Mouse (Mus musculus) heart, adult 8-10 months (tissue): ENCODE results near the gene Chaf1a. TPM values are rescaled to one million over a fixed set of nuclear protein-coding genes. Genes with fewer than 3 reads are reported as not detected.
A peak's percentile ranks its signal among the peaks of the same experiment; 100 is the strongest.
"Not testable (repeated sequence)": the region's sequence is repeated elsewhere in the genome, so short reads cannot be mapped to it uniquely, and the experiment has no call there.

ENCODE experiments used
- DNase-seq: peaks from one replicate; pipeline ENCODE4 v3.0.0; 2022; ENCODE audit warnings: low spot score
- total RNA-seq, 4 experiments: library from RNA; stranded (reverse); gene quantifications; 2 replicates each; pipeline ENCODE4 v1.2.4; 2022

The Chaf1a gene
- total RNA-seq, 4 experiments from 2014 or later = 0.84 to 1.9 (median 1.4) TPM

DNA sequence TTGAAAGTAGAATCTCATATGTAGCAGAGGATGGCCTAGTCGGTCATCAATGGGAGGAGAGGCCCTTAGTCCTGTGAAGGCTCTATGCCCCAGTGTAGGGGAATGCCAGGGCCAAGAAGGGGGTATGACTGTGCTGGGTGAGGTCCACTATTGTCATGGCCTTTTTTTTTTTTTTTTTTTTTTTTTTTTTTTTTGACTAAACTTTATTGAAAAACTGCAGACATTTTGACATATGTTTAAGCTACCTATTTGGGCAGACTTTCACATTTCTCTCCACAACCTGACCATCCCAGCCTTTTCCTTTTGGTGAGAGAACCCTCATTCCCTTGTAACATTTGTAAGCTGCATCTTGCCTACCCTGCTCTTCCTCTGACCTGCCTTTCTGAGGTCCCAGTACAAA, 52.1 kb downstream of the Chaf1a start:
- DNase-seq = no peak

DNA sequence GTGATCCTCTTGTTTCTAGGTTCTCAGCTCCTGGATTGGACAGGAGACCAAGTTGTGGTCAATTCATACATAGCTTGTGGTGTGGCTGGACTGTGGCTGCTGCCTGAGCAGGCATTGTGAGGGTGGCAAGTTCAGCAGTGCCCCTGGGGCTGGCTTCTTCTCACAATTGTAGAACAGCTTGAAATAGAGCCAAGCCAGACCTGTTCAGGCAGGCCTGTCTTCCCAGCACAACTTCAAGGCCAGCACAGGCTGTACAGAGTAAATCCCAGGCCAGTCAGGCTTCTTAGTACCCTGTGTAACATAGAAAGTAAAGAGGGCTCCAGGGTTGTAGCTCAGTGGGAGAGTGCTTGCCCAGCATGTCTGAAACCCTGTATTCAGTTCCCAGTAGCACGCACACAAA, 52.6 kb downstream of the Chaf1a start:
- no peak for DNase-seq

DNA sequence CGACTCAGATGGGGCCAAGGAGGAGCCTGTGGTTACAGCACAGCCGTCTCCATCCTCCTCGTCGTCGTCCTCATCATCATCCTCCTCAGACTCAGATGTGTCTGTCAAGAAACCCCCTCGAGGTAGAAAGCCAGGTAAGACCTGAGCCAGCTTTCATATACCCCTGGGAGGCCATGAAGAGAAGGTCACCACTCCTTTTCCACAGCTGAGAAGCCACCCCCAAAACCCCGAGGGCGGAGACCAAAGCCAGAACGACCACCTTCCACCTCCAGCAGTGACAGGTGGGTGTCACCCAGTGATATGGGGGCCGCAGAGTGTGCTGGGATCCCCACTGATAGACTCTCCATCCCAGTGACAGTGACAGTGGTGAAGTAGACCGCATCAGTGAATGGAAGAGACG, 56.6 kb downstream of the Chaf1a start:
- DNase-seq = no peak

GRCm38 (mm10) chr17:56098180-56098579, 57.9 kb downstream of the Chaf1a start:
- no peak for DNase-seq

- DNase-seq = no peak
Observed at GRCm38 (mm10) chr17:56098711-56099572, 58.7 kb downstream of the Chaf1a start.

DNA sequence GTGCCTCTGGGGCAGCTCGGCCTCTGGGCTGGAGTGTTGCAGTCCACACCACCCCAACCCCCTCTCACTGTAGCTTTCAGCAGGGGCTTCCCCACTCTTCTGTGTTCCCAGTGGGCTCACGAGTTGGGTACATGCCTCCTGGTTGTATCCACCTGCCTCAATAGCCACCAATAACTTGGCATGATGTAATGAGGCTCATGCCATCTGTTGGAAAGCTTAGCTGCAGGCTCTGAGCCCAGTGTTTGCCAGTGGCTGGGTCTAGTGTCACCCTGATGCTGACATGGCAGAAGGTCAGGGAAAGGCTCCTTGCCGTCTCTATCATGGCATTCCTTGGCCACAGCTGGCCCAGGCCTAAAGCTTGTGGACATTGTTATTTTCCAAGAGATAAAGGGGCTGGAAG, 60.6 kb downstream of the Chaf1a start:
- no peak for DNase-seq

DNA sequence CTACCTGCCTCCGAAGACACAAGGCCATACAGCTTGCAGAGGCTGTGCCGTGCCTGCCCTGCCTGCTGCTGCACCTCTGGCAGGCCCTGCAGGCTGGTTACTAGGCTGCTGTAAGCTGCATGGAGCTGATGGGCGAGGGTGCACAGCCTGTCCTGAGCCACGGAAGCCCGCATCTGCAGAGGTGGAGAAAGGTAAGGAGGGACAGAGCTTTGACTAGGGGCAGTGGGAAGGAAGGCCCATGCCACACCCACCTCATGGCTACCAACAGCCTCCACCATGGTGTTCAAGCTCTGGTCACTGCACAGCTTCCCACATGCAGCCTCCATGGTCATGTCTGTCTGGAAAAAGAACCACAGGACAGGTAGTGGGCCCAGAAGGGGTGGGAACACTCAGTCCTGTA, 61.9 kb downstream of the Chaf1a start:
- no peak for DNase-seq

GRCm38 (mm10) chr17:56102927-56103326, 62.7 kb downstream of the Chaf1a start:
- DNase-seq = no peak

DNA sequence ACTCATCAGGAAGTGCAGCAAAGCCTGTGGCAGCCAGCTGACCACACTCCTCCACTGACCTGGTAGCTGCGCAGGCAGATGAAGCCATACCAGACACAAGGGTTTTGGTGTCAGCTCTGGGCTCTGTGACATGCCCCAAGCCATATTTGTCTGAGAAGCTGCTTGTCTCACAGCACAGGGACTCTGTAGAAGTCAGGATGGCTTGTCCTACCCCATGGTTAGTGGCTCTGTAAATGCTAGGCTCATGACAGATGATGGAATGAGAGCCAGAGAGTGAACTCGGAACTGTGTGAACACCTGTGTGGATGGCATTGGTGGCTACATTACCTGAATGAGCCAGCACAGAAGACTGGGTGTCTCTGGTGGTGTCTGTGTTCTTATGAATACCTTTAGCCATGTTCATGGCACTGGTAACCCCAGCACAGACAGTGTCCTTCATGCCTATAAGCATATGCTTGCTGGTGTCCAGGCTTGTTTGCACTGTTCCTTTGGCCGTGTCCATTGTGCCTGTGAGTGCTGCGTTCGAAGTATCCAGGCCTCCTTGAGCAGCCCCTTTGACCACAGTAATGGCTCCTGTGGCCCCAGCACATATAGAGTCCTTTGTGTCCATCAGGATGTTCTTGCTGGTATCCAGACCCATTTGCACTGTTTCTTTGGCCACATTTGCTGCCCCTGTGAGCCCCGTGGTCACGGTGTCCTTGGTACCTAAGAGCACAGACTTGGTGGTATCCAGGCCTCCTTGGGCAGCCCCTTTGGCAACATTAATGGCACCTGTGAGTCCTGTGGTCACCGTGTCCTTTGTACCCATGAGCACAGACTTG, 63.4 kb downstream of the Chaf1a start:
- no peak for DNase-seq

DNA sequence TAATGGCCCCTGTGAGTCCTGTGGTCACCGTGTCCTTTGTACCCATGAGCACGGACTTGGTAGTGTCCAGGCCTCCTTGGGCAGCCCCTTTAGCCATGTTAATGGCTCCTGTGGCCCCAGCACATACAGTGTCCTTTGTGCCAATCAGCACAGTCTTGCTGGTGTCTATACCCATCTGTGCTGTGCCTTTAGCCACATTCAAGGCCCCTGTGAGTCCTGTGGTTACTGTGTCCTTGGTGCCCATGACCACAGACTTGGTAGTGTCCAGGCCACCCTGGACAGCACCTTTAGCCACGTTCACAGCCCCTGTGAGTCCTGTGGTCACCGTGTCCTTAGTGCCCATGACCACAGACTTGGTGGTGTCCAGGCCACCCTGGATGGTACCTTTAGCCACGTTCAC, 64.6 kb downstream of the Chaf1a start:
- not testable (repeated sequence) for DNase-seq

- not testable (repeated sequence) for DNase-seq
Observed at GRCm38 (mm10) chr17:56106436-56106835, 66.2 kb downstream of the Chaf1a start.

GRCm38 (mm10) chr17:56106981-56107380, 66.7 kb downstream of the Chaf1a start:
- DNase-seq = no peak

GRCm38 (mm10) chr17:56107736-56108135, 67.5 kb downstream of the Chaf1a start:
- no peak for DNase-seq

DNA sequence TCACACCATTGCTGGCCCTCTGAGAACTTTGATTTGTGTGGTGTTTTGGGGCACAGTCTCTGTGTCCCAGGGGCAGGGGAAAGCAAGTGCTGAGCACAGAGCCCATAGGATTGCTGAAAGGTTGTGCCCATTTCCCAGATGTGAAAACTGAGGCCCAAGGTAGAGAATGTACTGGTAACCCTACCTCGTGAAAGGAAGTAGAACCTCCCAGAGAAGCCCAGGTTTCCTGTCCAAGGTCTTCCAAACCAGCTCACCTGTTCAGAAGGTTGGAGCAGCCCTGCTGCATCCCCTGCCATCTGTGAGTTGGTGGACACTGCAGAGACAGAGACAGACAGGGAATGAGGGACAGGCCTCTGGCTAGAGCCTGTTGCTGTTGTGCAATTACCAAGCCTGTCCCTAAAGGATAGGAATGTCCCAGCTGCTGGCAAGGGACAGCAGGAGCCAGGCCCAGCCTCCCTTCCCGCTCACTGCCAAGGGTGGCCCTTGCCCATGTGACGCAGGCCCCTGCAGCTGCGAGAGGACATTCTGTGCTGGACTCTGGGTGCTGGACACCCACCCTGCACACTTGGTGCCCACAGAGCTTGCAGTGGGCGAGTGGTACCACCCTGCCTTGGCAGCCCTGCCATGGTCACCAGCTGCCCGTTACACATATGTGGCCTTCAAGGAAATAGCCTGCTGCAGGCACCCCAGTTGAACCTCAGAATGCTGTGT, 68.2 kb downstream of the Chaf1a start:
- DNase-seq = peak; percentile 84

- no peak for DNase-seq
Observed at GRCm38 (mm10) chr17:56109219-56110051, 69.2 kb downstream of the Chaf1a start, which contains the start of gene Plin4. Plin4 (minus strand) TSS chr17:56109803.

DNA sequence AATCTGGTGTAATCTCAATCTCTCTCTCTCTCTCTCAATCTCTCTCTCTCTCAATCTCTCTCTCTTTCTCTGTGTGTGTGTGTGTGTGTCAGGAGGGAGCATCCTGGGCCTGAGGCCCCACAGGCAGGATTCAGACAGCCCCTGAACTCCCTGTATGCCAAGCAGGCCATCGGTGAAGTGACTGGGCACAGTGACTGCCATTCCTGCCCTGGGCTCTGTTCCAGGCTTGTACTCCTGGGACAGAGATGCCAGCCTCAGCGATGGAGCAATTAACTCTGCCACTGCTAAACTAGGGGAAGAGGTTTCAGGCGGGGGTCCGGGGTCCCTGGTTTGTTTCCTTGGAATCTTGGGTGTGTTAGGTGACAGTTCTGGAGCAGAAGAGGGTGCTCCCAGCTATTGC, 70.3 kb downstream of the Chaf1a start:
- DNase-seq = no peak

DNA sequence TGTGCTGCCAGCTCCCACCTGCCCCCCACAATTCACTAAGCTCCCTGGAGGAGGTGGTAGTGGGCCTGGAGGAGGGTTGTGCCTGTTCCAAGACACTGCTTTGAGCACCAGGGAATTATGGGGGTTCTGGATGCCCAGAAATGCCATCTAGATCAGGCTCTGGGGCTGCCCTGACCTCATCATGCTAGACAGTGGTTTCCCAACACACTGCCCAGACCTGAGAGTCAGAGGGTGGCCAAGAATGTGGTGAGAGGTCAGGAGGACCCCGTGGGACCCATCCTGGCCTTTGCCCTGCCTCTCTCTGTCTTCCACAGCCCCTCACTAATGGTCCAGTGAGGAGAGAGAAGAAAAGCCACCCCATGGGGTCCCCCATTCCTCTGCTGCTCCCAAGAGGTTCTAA, 70.8 kb downstream of the Chaf1a start:
- no peak for DNase-seq

- DNase-seq = no peak
Observed at GRCm38 (mm10) chr17:56111864-56112263, 71.6 kb downstream of the Chaf1a start.

DNA sequence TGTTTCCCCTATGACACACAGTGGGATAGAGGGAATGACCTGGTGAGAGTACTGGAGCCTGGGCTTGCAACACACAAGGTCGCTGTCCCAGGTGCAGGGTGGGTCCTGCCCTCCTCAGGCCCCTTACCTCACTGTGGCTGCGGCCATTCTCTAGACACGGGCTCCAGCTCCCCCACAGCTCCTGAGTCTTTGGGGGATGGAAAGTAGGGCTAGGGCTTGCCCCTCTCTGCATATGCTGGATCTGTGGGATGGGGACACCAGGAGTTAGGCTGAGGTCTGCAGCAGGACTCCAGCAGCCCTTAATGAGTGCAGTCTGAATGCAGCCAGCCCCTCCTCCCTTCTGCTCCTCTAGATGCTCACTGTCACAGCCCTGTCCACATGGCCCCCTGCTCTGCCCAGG, 72.5 kb downstream of the Chaf1a start:
- DNase-seq = no peak

- DNase-seq = no peak
Observed at GRCm38 (mm10) chr17:56116193-56116592, 76.0 kb downstream of the Chaf1a start.

- DNase-seq = no peak
Observed at GRCm38 (mm10) chr17:56117251-56117710, 77.0 kb downstream of the Chaf1a start, which contains the start of gene Plin5. Plin5 (minus strand) TSS chr17:56117596.
